Mouse (Mus musculus) embryonic facial prominence, embryonic 10.5 days (tissue): ENCODE measurements around the gene Olfr868. TPM values are rescaled to one million over a fixed set of nuclear protein-coding genes. Genes with fewer than 3 reads are reported as not detected.

Source experiments
- DNase-seq: peaks from one replicate; pipeline ENCODE4 v3.0.0-alpha.2; 2017; ENCODE audit warnings: low spot score
- H3K27ac ChIP-seq: fragments of 300-500 bp; sonication (generic); replicated peaks from 2 replicates; pipeline ENCODE4 v1.5.1; 2016; ENCODE audit warnings: mild to moderate bottlenecking
- H3K27me3 ChIP-seq: fragments of 300-500 bp; sonication (generic); replicated peaks from 2 replicates; pipeline ENCODE4 v1.6.1; 2016; ENCODE audit warnings: low read depth, mild to moderate bottlenecking; ENCODE audit not compliant: poor library complexity, severe bottlenecking
- H3K36me3 ChIP-seq: fragments of 300-500 bp; sonication (generic); replicated peaks from 2 replicates; pipeline ENCODE4 v1.6.1; 2016; ENCODE audit warnings: mild to moderate bottlenecking, moderate library complexity
- H3K4me1 ChIP-seq: fragments of 300-500 bp; sonication (generic); 2 replicates; pipeline ENCODE4 v1.6.1; 2016
- H3K4me3 ChIP-seq: fragments of 300-500 bp; sonication (generic); 2 replicates; pipeline ENCODE4 v1.5.1; 2016; ENCODE audit warnings: mild to moderate bottlenecking, moderate library complexity
- H3K9me3 ChIP-seq: fragments of 300-500 bp; sonication (generic); 2 replicates; pipeline ENCODE4 v1.6.1; 2016; ENCODE audit warnings: mild to moderate bottlenecking
- WGBS: fragments of 180-500 bp; shearing (Covaris S2); methylation state at CpG from one replicate; pipeline ENCODE4 v1.1.7; 2016; 5-methylcytosine and 5-hydroxymethylcytosine counted together
- polyA plus RNA-seq: library from polyadenylated mRNA; unstranded; fragments of >200 nt; fragmentation: Nextera tagmentation; extraction: Ambion mirVana; gene quantifications from 2 replicates; pipeline ENCODE4 v1.2.1, GENCODE M21; 2016

Gene Olfr868
- polyA plus RNA-seq: not detected in 2 replicates

DNA sequence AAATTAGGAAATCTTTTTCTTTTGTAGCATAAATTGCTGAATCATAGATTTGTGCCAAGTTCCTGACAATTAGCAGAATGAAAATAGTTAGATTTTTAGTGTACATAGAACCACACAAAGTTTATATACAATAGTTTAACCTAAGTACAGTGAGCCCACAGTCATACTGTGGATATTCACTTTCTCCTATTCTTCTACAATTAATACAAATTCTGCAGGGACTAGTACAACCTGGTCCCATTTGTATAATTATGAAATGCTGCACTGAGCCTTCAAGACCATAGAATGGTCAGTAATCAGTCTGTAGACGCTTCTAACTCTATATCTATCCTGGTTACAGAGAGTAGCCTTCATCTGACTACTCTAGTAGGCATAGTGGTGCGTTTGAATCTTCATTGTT is at the start of gene Olfr868:
TSS of gene Olfr868 (plus strand) at position 301 of the 400 bp plus-strand sequence.
- no peak for DNase-seq
- peaks cover 22% of the 10 kb centered on the region for H3K9me3 ChIP-seq
- WGBS: 55% methylated on average over 2 of the region's 2 CpGs
- no peak within 1 kb of the TSS for H3K27ac ChIP-seq
- H3K36me3 ChIP-seq: no peaks in the 10 kb centered on the region
- no peaks in the 10 kb centered on the region for H3K27me3 ChIP-seq
- H3K4me1 ChIP-seq: no peaks in the 10 kb centered on the region
- no peak within 1 kb of the TSS for H3K4me3 ChIP-seq

- H3K27ac ChIP-seq: no peak within 1 kb of the TSS
- WGBS: 90% methylated on average over 1 of the region's 1 CpGs
- peaks cover 14% of the 10 kb centered on the region; the same call in 1 of the 2 replicates for H3K9me3 ChIP-seq
- no peak for DNase-seq
- H3K4me1 ChIP-seq: no peaks in the 10 kb centered on the region
- H3K4me3 ChIP-seq: no peak within 1 kb of the TSS
- no peaks in the 10 kb centered on the region for H3K27me3 ChIP-seq
- H3K36me3 ChIP-seq: no peaks in the 10 kb centered on the region
Measured at GRCm38 (mm10) chr9:20057462-20057861, 41.0 kb upstream of the Olfr868 start, which contains the start of gene Olfr867. Olfr867 (minus strand) TSS chr9:20057562.

GRCm38 (mm10) chr9:20070236-20070635 is 28.2 kb upstream of the Olfr868 start:
- H3K27me3 ChIP-seq: no peaks in the 10 kb centered on the region
- H3K4me1 ChIP-seq: no peaks in the 10 kb centered on the region
- no peak for DNase-seq
- no peak overlapping the region for H3K27ac ChIP-seq
- 72% methylated on average over 3 of the region's 3 CpGs for WGBS
- H3K4me3 ChIP-seq: no peak overlapping the region
- peaks cover 39% of the 10 kb centered on the region for H3K9me3 ChIP-seq
- H3K36me3 ChIP-seq: no peaks in the 10 kb centered on the region

- no peak for DNase-seq
- H3K4me1 ChIP-seq: no peaks in the 10 kb centered on the region
- H3K27me3 ChIP-seq: no peaks in the 10 kb centered on the region
- H3K9me3 ChIP-seq: peaks cover 50% of the 10 kb centered on the region
- no peaks in the 10 kb centered on the region for H3K36me3 ChIP-seq
- H3K4me3 ChIP-seq: no peak overlapping the region
- no peak overlapping the region for H3K27ac ChIP-seq
- 89% methylated on average over 1 of the region's 1 CpGs for WGBS
Measured at GRCm38 (mm10) chr9:20071291-20071690, 27.1 kb upstream of the Olfr868 start.

GRCm38 (mm10) chr9:20073523-20074177 is 24.8 kb upstream of the Olfr868 start:
- Histone ChIP-seq H3K4me3 (no peak overlapping the region), H3K9me3 (peaks cover 67% of the 10 kb centered on the region), H3K36me3 (no peaks in the 10 kb centered on the region), H3K4me1 (no peaks in the 10 kb centered on the region), H3K27me3 (no peaks in the 10 kb centered on the region), H3K27ac (no peak overlapping the region)
- WGBS: 64% methylated on average over 7 of the region's 7 CpGs
- no peak for DNase-seq

DNA sequence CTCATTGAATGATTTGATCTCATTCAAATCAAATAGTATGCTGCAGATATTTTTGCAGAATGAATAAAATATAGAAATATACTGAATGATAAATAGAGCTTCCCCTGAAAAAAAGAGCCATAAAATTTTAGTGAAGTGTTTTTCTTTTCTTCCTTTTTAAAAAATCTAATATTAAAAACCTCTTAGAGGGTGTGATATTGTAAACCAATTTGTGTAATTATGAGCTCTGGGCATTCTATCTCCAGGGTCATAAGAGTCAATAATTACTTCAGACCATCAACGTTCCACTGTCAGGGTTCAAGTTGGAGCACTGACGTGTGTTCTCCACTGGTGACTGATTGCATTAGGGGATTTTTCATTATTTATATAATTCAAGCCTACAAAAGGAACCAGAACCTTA is 30.3 kb downstream of the Olfr868 start, which contains the start of gene Olfr869:
TSS of gene Olfr869 (plus strand) at position 301 of the 400 bp plus-strand sequence.
- Histone ChIP-seq H3K27ac (no peak within 1 kb of the TSS), H3K4me3 (no peak within 1 kb of the TSS), H3K27me3 (no peaks in the 10 kb centered on the region), H3K9me3 (0 out of 2 replicates have a peak, but pooled peaks cover 5% of the 10 kb centered on the region), H3K4me1 (no peaks in the 10 kb centered on the region), H3K36me3 (no peaks in the 10 kb centered on the region)
- DNase-seq: no peak
- 85% methylated on average over 2 of the region's 2 CpGs for WGBS

DNA sequence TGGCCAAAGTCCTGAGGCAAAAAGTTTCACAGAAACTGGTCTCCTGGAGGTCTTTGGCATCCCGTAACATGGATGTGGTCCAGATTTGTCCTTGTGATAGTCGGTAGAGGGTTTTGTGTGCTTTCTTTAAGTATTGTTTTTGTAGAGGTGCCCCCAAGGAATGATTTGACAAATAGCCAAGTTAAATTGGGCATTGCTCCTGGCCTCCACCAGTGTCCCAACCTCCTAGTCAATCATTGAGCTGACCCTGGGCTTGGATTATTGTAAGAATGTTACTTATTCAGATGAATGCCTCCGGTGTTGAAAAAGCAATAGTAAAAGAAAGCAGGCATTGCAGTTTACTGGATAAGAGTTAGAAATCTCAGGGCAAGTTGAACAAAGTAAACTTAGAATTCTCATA is 51.3 kb downstream of the Olfr868 start:
- no peaks in the 10 kb centered on the region for H3K36me3 ChIP-seq
- WGBS: 85% methylated on average over 3 of the region's 3 CpGs
- H3K4me3 ChIP-seq: no peak overlapping the region
- H3K9me3 ChIP-seq: peaks cover 41% of the 10 kb centered on the region
- no peaks in the 10 kb centered on the region for H3K27me3 ChIP-seq
- no peak overlapping the region for H3K27ac ChIP-seq
- H3K4me1 ChIP-seq: no peaks in the 10 kb centered on the region
- no peak for DNase-seq

Other genes with a start within 250 kb of the Olfr868 start
- not detected in 2 replicates for gene Olfr860, start 248.9 kb upstream of the Olfr868 start, polyA plus RNA-seq
- gene Olfr862, start 210.6 kb upstream of the Olfr868 start, polyA plus RNA-seq: not detected in 2 replicates
- gene Olfr77, start 181.8 kb upstream of the Olfr868 start, polyA plus RNA-seq: 0.15 and 0.20 TPM in 2 replicates
- gene Olfr866, start 70.6 kb upstream of the Olfr868 start, polyA plus RNA-seq: not detected in 2 replicates
- gene Olfr867, start 41.1 kb upstream of the Olfr868 start, polyA plus RNA-seq: not detected in 2 replicates
- not detected in 2 replicates for gene Olfr869, start 30.4 kb downstream of the Olfr868 start, polyA plus RNA-seq
- gene Olfr870, start 75.4 kb downstream of the Olfr868 start, polyA plus RNA-seq: not detected in 2 replicates
- not detected in 2 replicates for gene Olfr871, start 113.6 kb downstream of the Olfr868 start, polyA plus RNA-seq
- gene Olfr872, start 138.5 kb downstream of the Olfr868 start, polyA plus RNA-seq: not detected in 2 replicates
- gene Olfr39, start 183.7 kb downstream of the Olfr868 start, polyA plus RNA-seq: not detected in 2 replicates
- not detected in 2 replicates for gene Olfr873, start 199.9 kb downstream of the Olfr868 start, polyA plus RNA-seq
- gene Olfr18, start 237.5 kb downstream of the Olfr868 start, polyA plus RNA-seq: not detected in 2 replicates